Mouse (Mus musculus) kidney, adult 2 months (tissue): ENCODE results near the gene Ctdspl.

Experiments
- CTCF ChIP-seq: fragments of 200-500 bp; conservative IDR thresholded peaks from 2 replicates; pipeline ENCODE4 v1.5.1; 2011; ENCODE audit warnings: low read depth, mild to moderate bottlenecking, control low read depth, low read length, moderate library complexity, mixed read lengths; ENCODE audit not compliant: insufficient read depth, insufficient read length
- POLR2A ChIP-seq: fragments of 200-500 bp; IDR thresholded peaks from one replicate; pipeline ENCODE4 v1.6.1; 2011; ENCODE audit warnings: low read depth, low read length, control low read depth

GRCm38 (mm10) chr9:119087309-119087708 is 161.1 kb downstream of the Ctdspl start:
- TF ChIP-seq POLR2A (no peak), CTCF (no peak)
